Mouse (Mus musculus): Measurements from ENCODE around the gene Tpst2.

DNA sequence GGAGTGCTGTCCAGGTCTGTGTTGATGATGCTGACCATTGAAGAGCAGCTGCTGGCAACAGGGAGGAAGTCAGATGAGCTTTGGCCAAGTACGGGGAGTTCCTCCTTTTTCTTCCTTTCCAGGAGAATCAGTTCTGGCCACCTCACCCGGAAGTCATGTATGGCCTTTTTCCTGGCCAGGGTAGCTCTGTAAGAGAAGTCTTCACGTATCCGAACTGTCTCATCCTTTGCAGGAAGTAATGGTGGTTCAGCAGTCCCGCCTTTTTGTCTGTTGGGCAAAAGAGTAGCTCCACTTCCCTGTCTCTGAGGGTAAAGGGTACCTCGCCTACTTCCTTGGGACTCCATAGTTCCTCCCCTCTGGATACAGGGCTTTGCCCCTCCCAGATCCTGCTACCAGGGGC is 79.0 kb downstream of the Tpst2 start:
- TF ChIP-seq TAL1 (IDR thresholded peaks at IDR 0.05; ENCODE audit: low read length): no peak
- no peak for TF ChIP-seq GATA1 (IDR thresholded peaks at IDR 0.05; ENCODE audit: low read length)

Data from erythroblast, embryonic 14.5 days (primary cell).